Mouse (Mus musculus) midbrain, embryonic 11.5 days (tissue): ENCODE measurements around the gene Pth1r. TPM values are rescaled to one million over a fixed set of nuclear protein-coding genes. Genes with fewer than 3 reads are reported as not detected.

Experiments used
- ATAC-seq: fragments of 200-750 bp; cut with Nextera tagmentation; 2 replicates; pipeline ENCODE4 v1.8.0; 2017; ENCODE audit warnings: moderate TSS enrichment, moderate library complexity; ENCODE audit not compliant: low FRiP score
- DNase-seq: peaks from one replicate; pipeline ENCODE4 v3.0.0; 2015; ENCODE audit warnings: low spot score; ENCODE audit errors: missing footprints
- H3K27ac ChIP-seq: fragments of 300-500 bp; sonication (generic); 2 replicates; pipeline ENCODE4 v1.5.1; 2014; ENCODE audit warnings: low read depth, low read length
- H3K27me3 ChIP-seq: fragments of 300-500 bp; sonication (generic); 2 replicates; pipeline ENCODE4 v1.6.1; 2014; ENCODE audit warnings: mild to moderate bottlenecking, low read length, moderate library complexity, mixed read lengths; ENCODE audit not compliant: control insufficient read depth, insufficient read depth
- H3K36me3 ChIP-seq: fragments of 300-500 bp; sonication (generic); 2 replicates; pipeline ENCODE4 v1.6.1; 2014; ENCODE audit warnings: mild to moderate bottlenecking, low read length, moderate library complexity, mixed read lengths; ENCODE audit not compliant: control insufficient read depth, insufficient read depth
- H3K4me1 ChIP-seq: fragments of 300-500 bp; sonication (generic); 2 replicates; pipeline ENCODE4 v1.6.1; 2014; ENCODE audit warnings: low read length; ENCODE audit not compliant: control insufficient read depth, insufficient read depth
- H3K4me2 ChIP-seq: fragments of 300-500 bp; sonication (generic); 2 replicates; pipeline ENCODE4 v1.6.1; 2014; ENCODE audit warnings: mild to moderate bottlenecking, moderate library complexity
- H3K4me3 ChIP-seq: fragments of 300-500 bp; sonication (generic); 2 replicates; pipeline ENCODE4 v1.5.1; 2014; ENCODE audit warnings: low read depth, low read length
- H3K9ac ChIP-seq: fragments of 300-500 bp; sonication (generic); 2 replicates; pipeline ENCODE4 v1.6.1; 2014; ENCODE audit warnings: low read length
- H3K9me3 ChIP-seq: fragments of 300-500 bp; sonication (generic); 2 replicates; pipeline ENCODE4 v1.6.1; 2016; ENCODE audit warnings: low read length; ENCODE audit not compliant: control insufficient read depth
- WGBS: fragments of 180-500 bp; shearing (Covaris S2); extraction: QIAGEN DNeasy Blood & Tissue Kit; methylation state at CpG from one replicate; pipeline ENCODE4 v1.1.7; 2014; 5-methylcytosine and 5-hydroxymethylcytosine counted together
- polyA plus RNA-seq: library from polyadenylated mRNA; unstranded; fragments of >200 nt; fragmentation: Nextera tagmentation; extraction: Ambion mirVana; gene quantifications from 2 replicates; pipeline ENCODE4 v1.2.1, GENCODE M21; 2014

Gene Pth1r
- polyA plus RNA-seq, 1 experiment from 2014 or later, result 20.3 TPM

GRCm38 (mm10) chr9:110699574-110699973 lies 47.4 kb downstream of the Pth1r start:
- Histone ChIP-seq H3K9ac (no peak overlapping the region), H3K4me3 (no peak overlapping the region), H3K27ac (no peak overlapping the region), H3K27me3 (no peaks in the 10 kb centered on the region), H3K36me3 (no peaks in the 10 kb centered on the region), H3K4me2 (no peak overlapping the region), H3K4me1 (no peaks in the 10 kb centered on the region), H3K9me3 (no peaks in the 10 kb centered on the region)
- ATAC-seq (no peak), DNase-seq (no peak)
- 84% methylated on average over 3 of the region's 3 CpGs for WGBS

GRCm38 (mm10) chr9:110697465-110697864 lies 49.5 kb downstream of the Pth1r start:
- H3K4me1 ChIP-seq, result no peaks in the 10 kb centered on the region
- 96% methylated on average over 3 of the region's 3 CpGs for WGBS
- H3K9me3 ChIP-seq, result no peaks in the 10 kb centered on the region
- no peak overlapping the region for H3K4me3 ChIP-seq
- DNase-seq (no peak), ATAC-seq (no peak)
- H3K27me3 ChIP-seq, result no peaks in the 10 kb centered on the region
- no peak overlapping the region for H3K27ac ChIP-seq
- no peak overlapping the region for H3K9ac ChIP-seq
- no peak overlapping the region for H3K4me2 ChIP-seq
- H3K36me3 ChIP-seq, result no peaks in the 10 kb centered on the region

GRCm38 (mm10) chr9:110696427-110696826 lies 50.5 kb downstream of the Pth1r start:
- Histone ChIP-seq H3K9ac (no peak overlapping the region), H3K36me3 (no peaks in the 10 kb centered on the region), H3K27me3 (no peaks in the 10 kb centered on the region), H3K4me3 (no peak overlapping the region), H3K27ac (no peak overlapping the region), H3K4me2 (no peak overlapping the region), H3K4me1 (no peaks in the 10 kb centered on the region), H3K9me3 (no peaks in the 10 kb centered on the region)
- WGBS, result 89% methylated on average over 5 of the region's 5 CpGs
- no peak for ATAC-seq
- no peak for DNase-seq

- Histone ChIP-seq H3K4me2 (no peak overlapping the region), H3K27me3 (no peaks in the 10 kb centered on the region), H3K4me3 (no peak overlapping the region), H3K9me3 (no peaks in the 10 kb centered on the region), H3K36me3 (no peaks in the 10 kb centered on the region), H3K9ac (no peak overlapping the region), H3K27ac (no peak overlapping the region), H3K4me1 (no peaks in the 10 kb centered on the region)
- ATAC-seq, result no peak
- 88% methylated on average over 4 of the region's 4 CpGs for WGBS
- DNase-seq, result no peak
Measured at GRCm38 (mm10) chr9:110695165-110695755, 51.7 kb downstream of the Pth1r start.

GRCm38 (mm10) chr9:110689261-110689779 lies 57.6 kb downstream of the Pth1r start:
- Histone ChIP-seq H3K9ac (no peak overlapping the region), H3K4me1 (no peaks in the 10 kb centered on the region), H3K27ac (no peak overlapping the region), H3K27me3 (no peaks in the 10 kb centered on the region), H3K36me3 (no peaks in the 10 kb centered on the region), H3K9me3 (no peaks in the 10 kb centered on the region), H3K4me3 (no peak overlapping the region), H3K4me2 (no peak overlapping the region)
- no peak for ATAC-seq
- WGBS, result 93% methylated on average over 8 of the region's 8 CpGs
- DNase-seq, result no peak

GRCm38 (mm10) chr9:110687846-110688245 lies 59.1 kb downstream of the Pth1r start:
- Histone ChIP-seq H3K27me3 (no peaks in the 10 kb centered on the region), H3K36me3 (no peaks in the 10 kb centered on the region), H3K27ac (no peak overlapping the region), H3K4me3 (no peak overlapping the region), H3K4me1 (0 out of 2 replicates have a peak, but pooled peaks cover 2% of the 10 kb centered on the region), H3K9me3 (no peaks in the 10 kb centered on the region), H3K4me2 (no peak overlapping the region), H3K9ac (no peak overlapping the region)
- WGBS, result 84% methylated on average over 2 of the region's 2 CpGs
- DNase-seq (no peak), ATAC-seq (no peak)

- no peaks in the 10 kb centered on the region for H3K9me3 ChIP-seq
Measured at GRCm38 (mm10) chr9:110687061-110687460, 59.9 kb downstream of the Pth1r start.

GRCm38 (mm10) chr9:110686472-110686871 lies 60.5 kb downstream of the Pth1r start:
- 0 out of 2 replicates have a peak, but pooled peaks cover 2% of the 10 kb centered on the region for H3K4me1 ChIP-seq
- no peak for DNase-seq
- no peak overlapping the region for H3K4me2 ChIP-seq
- no peaks in the 10 kb centered on the region for H3K27me3 ChIP-seq
- 63% methylated on average over 3 of the region's 3 CpGs for WGBS
- H3K9ac ChIP-seq, result no peak overlapping the region
- no peak overlapping the region for H3K27ac ChIP-seq
- H3K4me3 ChIP-seq, result no peak overlapping the region
- H3K36me3 ChIP-seq, result no peaks in the 10 kb centered on the region
- H3K9me3 ChIP-seq, result no peaks in the 10 kb centered on the region
- ATAC-seq, result no peak

More at GRCm38 (mm10) chr9:110687061-110687460, 59.9 kb downstream of the Pth1r start:
- Histone ChIP-seq H3K27ac (no peak overlapping the region), H3K4me2 (no peak overlapping the region), H3K27me3 (no peaks in the 10 kb centered on the region), H3K4me3 (no peak overlapping the region), H3K4me1 (0 out of 2 replicates have a peak, but pooled peaks cover 2% of the 10 kb centered on the region), H3K36me3 (no peaks in the 10 kb centered on the region), H3K9ac (no peak overlapping the region)
- DNase-seq (no peak), ATAC-seq (no peak)
- WGBS, result 64% methylated on average over 5 of the region's 5 CpGs

GRCm38 (mm10) chr9:110685591-110685990 lies 61.4 kb downstream of the Pth1r start:
- H3K4me2 ChIP-seq, result no peak overlapping the region
- ATAC-seq (no peak), DNase-seq (no peak)
- H3K4me1 ChIP-seq, result 0 out of 2 replicates have a peak, but pooled peaks cover 2% of the 10 kb centered on the region
- H3K27ac ChIP-seq, result no peak overlapping the region
- H3K36me3 ChIP-seq, result no peaks in the 10 kb centered on the region
- no peak overlapping the region for H3K9ac ChIP-seq
- WGBS, result 83% methylated on average over 5 of the region's 5 CpGs
- H3K27me3 ChIP-seq, result no peaks in the 10 kb centered on the region
- no peak overlapping the region for H3K4me3 ChIP-seq
- H3K9me3 ChIP-seq, result no peaks in the 10 kb centered on the region
